Mouse (Mus musculus): ENCODE results near the gene Atp1a3. TPM values are rescaled to one million over a fixed set of nuclear protein-coding genes. Genes with fewer than 3 reads are reported as not detected.
A peak's percentile ranks its signal among the peaks of the same experiment; 100 is the strongest.
"Not testable (repeated sequence)": the region's sequence is repeated elsewhere in the genome, so short reads cannot be mapped to it uniquely, and the experiment has no call there.

The Atp1a3 gene
- polyA plus RNA-seq (2014; fragmentation: Nextera tagmentation; extraction: Ambion mirVana) = 36.3 and 40.2 TPM in 2 replicates

DNA sequence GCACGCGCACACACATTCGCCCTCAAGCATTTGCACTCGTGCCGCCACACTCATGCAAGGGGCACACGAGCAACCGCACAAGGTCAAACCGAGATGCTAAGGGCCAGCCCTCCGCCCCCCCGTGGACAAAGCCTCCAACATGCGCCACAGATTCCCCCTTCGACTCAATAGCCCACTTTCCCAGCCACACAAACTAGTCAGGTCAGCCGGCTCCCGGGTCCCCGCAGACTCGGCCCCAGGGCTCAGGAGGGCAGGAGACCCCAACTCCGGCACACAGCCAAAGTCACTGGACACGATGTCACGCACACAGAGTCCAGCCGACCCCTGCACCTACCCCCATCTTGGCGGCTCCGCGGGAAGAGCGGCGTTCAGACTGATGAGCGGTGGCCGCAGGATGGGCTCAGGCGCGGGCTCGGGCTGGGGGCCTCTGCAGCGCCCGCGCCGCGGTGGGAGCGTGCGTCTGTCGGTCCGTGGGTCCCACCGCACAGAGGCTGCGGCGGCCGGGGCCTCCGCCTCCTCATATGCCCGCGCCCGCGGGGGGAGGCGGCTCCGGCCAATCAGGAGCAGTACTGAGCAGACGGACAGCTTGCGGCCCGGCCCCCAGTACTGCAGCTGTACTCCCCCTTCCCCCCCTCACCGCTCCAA lies at the start of gene Atp1a3:
TSS of gene Atp1a3 (minus strand) at position 538 of the 645 bp plus-strand sequence.
- Histone ChIP-seq H3K9ac (ENCODE audit: low read length) (peak within 1 kb of the TSS; percentile 65), H3K4me2 (ENCODE audit: low read depth, low read length, severe bottlenecking) (peak within 1 kb of the TSS; percentile 95), H3K36me3 (ENCODE audit: control insufficient read depth, insufficient read depth, low read length) (no peaks in the 10 kb centered on the region), H3K27me3 (ENCODE audit: control insufficient read depth, insufficient read depth, low read length) (peaks cover 40% of the 10 kb centered on the region), H3K9me3 (ENCODE audit: control insufficient read depth, low read length) (no peaks in the 10 kb centered on the region), H3K4me3 (ENCODE audit: low read depth, low read length) (peak within 1 kb of the TSS; percentile 50), H3K4me1 (replicated peaks; ENCODE audit: control insufficient read depth, insufficient read depth, low read length) (peaks cover 24% of the 10 kb centered on the region), H3K27ac (ENCODE audit: low read depth, low read length) (no peak within 1 kb of the TSS)
- peak; percentile 78 for DNase-seq (ENCODE audit: low spot score)
- under 1% methylated on average over 50 of the region's 54 CpGs for WGBS
- peak; percentile 82 for ATAC-seq (replicated peaks; ENCODE audit: low FRiP score)

DNA sequence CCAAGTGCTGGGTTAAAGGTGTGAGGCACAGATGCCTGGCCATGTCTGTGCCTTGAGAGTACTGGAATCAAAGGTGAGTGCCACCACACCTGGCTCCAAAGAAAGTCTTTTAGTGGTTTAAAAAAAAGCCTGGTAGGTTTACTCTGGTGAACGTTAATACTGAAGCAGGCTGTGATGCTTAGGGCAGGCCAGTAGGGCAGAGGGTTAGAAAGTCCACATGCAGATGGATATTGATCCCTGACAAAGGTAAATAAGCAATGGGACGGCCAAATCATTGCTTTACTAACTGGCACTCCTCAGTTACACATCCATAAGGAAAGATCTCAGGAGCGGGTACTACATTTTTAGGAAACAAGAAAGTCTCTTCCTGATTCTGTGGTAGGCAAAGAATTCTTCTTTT lies 46.8 kb upstream of the Atp1a3 start:
- Histone ChIP-seq H3K4me3 (ENCODE audit: low read depth, low read length) (no peak overlapping the region), H3K9ac (ENCODE audit: low read length) (no peak overlapping the region), H3K9me3 (ENCODE audit: control insufficient read depth, low read length) (no peaks in the 10 kb centered on the region; the same call in 1 of the 2 replicates), H3K27me3 (ENCODE audit: control insufficient read depth, insufficient read depth, low read length) (no peaks in the 10 kb centered on the region), H3K27ac (ENCODE audit: low read depth, low read length) (no peak overlapping the region), H3K36me3 (ENCODE audit: control insufficient read depth, insufficient read depth, low read length) (peaks cover 18% of the 10 kb centered on the region), H3K4me1 (replicated peaks; ENCODE audit: control insufficient read depth, insufficient read depth, low read length) (no peaks in the 10 kb centered on the region), H3K4me2 (ENCODE audit: low read depth, low read length, severe bottlenecking) (no peak overlapping the region)
- 93% methylated on average over 3 of the region's 3 CpGs for WGBS
- no peak for DNase-seq (ENCODE audit: low spot score)
- no peak for ATAC-seq (replicated peaks; ENCODE audit: low FRiP score)

DNA sequence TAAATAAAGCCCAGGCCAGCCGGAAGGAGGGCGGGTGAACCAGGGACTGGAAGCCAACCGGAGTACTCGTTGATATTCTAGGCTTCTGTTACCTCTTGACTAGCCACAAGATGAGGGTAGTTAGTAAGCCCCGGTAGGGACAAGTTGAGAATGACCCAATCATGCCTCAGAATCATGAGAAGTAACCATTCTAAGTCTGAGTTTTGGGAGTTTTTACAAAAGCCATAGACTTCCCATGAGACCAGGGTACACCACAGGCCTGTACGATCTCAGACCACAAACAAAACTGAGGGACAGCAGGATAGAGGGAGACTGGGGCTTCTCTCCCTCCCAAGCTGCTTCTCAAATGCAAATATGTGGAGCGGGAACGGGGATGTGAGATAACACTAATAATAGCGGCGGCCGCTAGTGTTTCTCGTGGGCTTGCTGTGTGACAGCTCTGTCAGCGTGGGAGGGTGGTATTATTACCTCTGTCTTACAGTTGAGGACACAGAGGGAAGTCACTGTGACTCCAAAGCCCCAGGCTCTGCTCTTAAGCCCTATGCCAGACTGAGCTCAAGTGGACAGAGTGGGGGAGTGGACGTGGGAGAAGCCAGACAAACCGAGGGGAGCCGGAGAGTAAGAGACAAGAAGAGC lies 43.7 kb upstream of the Atp1a3 start:
- no peak for DNase-seq (ENCODE audit: low spot score)
- 90% methylated on average over 16 of the region's 16 CpGs for WGBS
- H3K36me3 ChIP-seq (ENCODE audit: control insufficient read depth, insufficient read depth, low read length) = peaks cover 4% of the 10 kb centered on the region
- no peaks in the 10 kb centered on the region for H3K9me3 ChIP-seq (ENCODE audit: control insufficient read depth, low read length)
- no peak overlapping the region for H3K4me3 ChIP-seq (ENCODE audit: low read depth, low read length)
- H3K4me2 ChIP-seq (ENCODE audit: low read depth, low read length, severe bottlenecking) = no peak overlapping the region
- H3K27me3 ChIP-seq (ENCODE audit: control insufficient read depth, insufficient read depth, low read length) = no peaks in the 10 kb centered on the region
- no peaks in the 10 kb centered on the region for H3K4me1 ChIP-seq (replicated peaks; ENCODE audit: control insufficient read depth, insufficient read depth, low read length)
- H3K9ac ChIP-seq (ENCODE audit: low read length) = no peak overlapping the region
- ATAC-seq (replicated peaks; ENCODE audit: low FRiP score) = no peak
- H3K27ac ChIP-seq (ENCODE audit: low read depth, low read length) = no peak overlapping the region

DNA sequence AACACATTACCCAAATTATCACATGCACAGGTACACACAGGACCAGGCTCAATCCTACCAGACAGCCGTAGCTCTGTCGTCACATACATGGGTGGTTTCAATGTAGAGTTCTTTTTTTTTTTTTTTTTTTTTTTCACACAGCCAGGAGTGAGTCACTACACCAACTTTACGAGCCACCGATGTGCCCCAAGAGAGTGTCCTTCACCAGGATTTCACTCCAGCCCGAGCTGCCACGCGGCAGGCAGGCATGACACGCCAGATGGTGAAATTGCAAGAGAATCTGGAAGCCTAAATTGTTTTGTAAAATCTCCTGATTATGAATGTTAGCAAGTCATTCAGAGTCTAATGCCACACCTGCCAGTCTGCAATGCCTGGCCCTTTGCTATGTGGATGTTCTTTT lies 41.6 kb upstream of the Atp1a3 start:
- Histone ChIP-seq H3K27me3 (ENCODE audit: control insufficient read depth, insufficient read depth, low read length) (no peaks in the 10 kb centered on the region), H3K36me3 (ENCODE audit: control insufficient read depth, insufficient read depth, low read length) (peaks cover 4% of the 10 kb centered on the region), H3K27ac (ENCODE audit: low read depth, low read length) (no peak overlapping the region), H3K4me2 (ENCODE audit: low read depth, low read length, severe bottlenecking) (no peak overlapping the region), H3K9me3 (ENCODE audit: control insufficient read depth, low read length) (no peaks in the 10 kb centered on the region), H3K4me3 (ENCODE audit: low read depth, low read length) (no peak overlapping the region), H3K4me1 (replicated peaks; ENCODE audit: control insufficient read depth, insufficient read depth, low read length) (no peaks in the 10 kb centered on the region), H3K9ac (ENCODE audit: low read length) (no peak overlapping the region)
- DNase-seq (ENCODE audit: low spot score) (no peak), ATAC-seq (replicated peaks; ENCODE audit: low FRiP score) (no peak)
- WGBS = 94% methylated on average over 8 of the region's 8 CpGs

DNA sequence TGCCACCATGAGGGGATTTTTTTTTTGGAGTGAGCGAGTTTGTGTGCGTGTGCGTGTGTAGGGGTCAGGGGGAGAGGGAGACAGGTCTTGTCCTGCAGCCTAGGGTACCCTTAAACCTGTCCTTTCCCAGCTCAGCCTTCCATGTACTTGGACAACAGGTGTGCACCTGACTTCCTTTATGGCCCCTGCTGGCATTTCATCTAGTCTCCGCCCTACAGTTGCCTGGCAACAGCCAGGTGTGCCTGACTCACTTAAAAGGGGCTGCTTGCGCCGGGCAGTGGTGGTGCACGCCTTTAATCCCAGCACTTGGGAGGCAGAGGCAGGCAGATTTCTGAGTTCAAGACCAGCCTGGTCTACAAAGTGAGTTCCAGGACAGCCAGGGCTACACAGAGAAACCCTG lies 38.8 kb upstream of the Atp1a3 start:
- 89% methylated on average over 7 of the region's 7 CpGs for WGBS
- not testable (repeated sequence) for DNase-seq (ENCODE audit: low spot score); H3K9ac ChIP-seq (ENCODE audit: low read length); H3K36me3 ChIP-seq (ENCODE audit: control insufficient read depth, insufficient read depth, low read length); H3K27me3 ChIP-seq (ENCODE audit: control insufficient read depth, insufficient read depth, low read length); ATAC-seq (replicated peaks; ENCODE audit: low FRiP score); H3K4me2 ChIP-seq (ENCODE audit: low read depth, low read length, severe bottlenecking); H3K9me3 ChIP-seq (ENCODE audit: control insufficient read depth, low read length); H3K4me1 ChIP-seq (replicated peaks; ENCODE audit: control insufficient read depth, insufficient read depth, low read length); H3K27ac ChIP-seq (ENCODE audit: low read depth, low read length); H3K4me3 ChIP-seq (ENCODE audit: low read depth, low read length)

DNA sequence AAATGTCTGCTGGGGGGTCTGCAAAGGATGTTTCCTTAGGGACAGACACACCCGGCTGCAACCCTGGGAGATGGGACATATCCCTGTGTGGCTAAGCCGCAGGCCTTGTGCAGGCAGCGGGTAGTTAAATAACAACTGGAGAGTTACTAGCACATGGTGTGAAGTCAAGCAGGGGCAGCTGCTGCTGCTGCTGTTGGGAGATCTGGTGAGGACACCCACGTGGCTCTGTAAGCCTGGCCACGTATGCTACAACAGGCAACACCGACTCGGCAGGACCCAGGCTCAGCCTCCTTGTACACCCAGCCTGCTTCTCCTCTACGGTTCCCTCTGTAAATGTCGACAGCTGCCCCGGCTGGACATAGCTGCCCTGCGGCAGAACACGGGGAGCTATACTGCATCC lies 36.2 kb upstream of the Atp1a3 start:
- DNase-seq (ENCODE audit: low spot score) (no peak), ATAC-seq (replicated peaks; ENCODE audit: low FRiP score) (no peak)
- Histone ChIP-seq H3K9ac (ENCODE audit: low read length) (no peak overlapping the region), H3K36me3 (ENCODE audit: control insufficient read depth, insufficient read depth, low read length) (peaks cover 6% of the 10 kb centered on the region), H3K27me3 (ENCODE audit: control insufficient read depth, insufficient read depth, low read length) (no peaks in the 10 kb centered on the region), H3K4me3 (ENCODE audit: low read depth, low read length) (no peak overlapping the region), H3K4me1 (replicated peaks; ENCODE audit: control insufficient read depth, insufficient read depth, low read length) (no peaks in the 10 kb centered on the region), H3K4me2 (ENCODE audit: low read depth, low read length, severe bottlenecking) (no peak overlapping the region), H3K9me3 (ENCODE audit: control insufficient read depth, low read length) (no peaks in the 10 kb centered on the region), H3K27ac (ENCODE audit: low read depth, low read length) (no peak overlapping the region)
- 94% methylated on average over 12 of the region's 12 CpGs for WGBS

DNA sequence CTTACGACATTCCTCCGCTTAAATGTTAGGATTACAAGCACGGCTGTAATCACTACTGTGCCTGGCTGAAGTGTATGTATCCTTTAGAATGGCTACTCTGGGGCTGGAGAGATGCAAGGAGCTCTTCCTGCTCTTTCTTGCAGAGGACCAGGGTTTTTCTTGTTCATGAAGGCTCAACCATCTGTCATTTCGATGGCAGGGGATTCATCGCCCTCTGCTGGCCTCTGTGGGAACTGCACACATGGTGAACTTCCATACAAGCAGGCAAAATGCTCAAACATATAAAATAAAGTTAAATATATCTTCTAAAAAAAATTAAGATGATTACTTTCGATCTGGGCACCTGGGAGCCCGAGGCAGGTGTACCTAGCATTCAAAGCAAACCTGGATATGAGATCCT lies 30.2 kb upstream of the Atp1a3 start:
- Histone ChIP-seq H3K4me1 (replicated peaks; ENCODE audit: control insufficient read depth, insufficient read depth, low read length) (0 out of 2 replicates have a peak, but pooled peaks cover 1% of the 10 kb centered on the region), H3K27ac (ENCODE audit: low read depth, low read length) (no peak overlapping the region), H3K4me2 (ENCODE audit: low read depth, low read length, severe bottlenecking) (no peak overlapping the region), H3K9ac (ENCODE audit: low read length) (no peak overlapping the region), H3K27me3 (ENCODE audit: control insufficient read depth, insufficient read depth, low read length) (no peaks in the 10 kb centered on the region), H3K4me3 (ENCODE audit: low read depth, low read length) (no peak overlapping the region), H3K9me3 (ENCODE audit: control insufficient read depth, low read length) (no peaks in the 10 kb centered on the region), H3K36me3 (ENCODE audit: control insufficient read depth, insufficient read depth, low read length) (peaks cover 3% of the 10 kb centered on the region; the same call in 1 of the 2 replicates)
- 60% methylated on average over 7 of the region's 7 CpGs for WGBS
- DNase-seq (ENCODE audit: low spot score) (peak; percentile 86), ATAC-seq (replicated peaks; ENCODE audit: low FRiP score) (no peak)

DNA sequence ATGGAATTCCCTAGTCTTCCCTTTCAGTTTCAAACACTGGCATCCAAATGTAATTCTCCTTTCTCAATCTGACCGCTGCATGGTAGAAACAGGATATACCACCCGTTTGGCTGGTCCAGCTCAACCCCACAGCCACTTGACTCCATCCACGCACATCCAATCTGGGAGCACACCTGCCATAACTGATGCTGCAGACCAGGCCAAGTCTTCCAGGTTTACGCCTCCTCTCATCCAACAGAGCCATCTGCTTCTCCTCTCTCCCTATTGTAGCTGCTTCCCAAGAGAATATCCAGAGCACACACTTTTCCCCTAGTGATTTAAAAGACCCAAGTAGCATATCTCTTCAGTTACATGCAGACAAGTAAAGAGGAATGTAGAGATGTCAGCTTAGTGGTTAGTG lies 29.0 kb upstream of the Atp1a3 start:
- H3K27me3 ChIP-seq (ENCODE audit: control insufficient read depth, insufficient read depth, low read length) = no peaks in the 10 kb centered on the region
- peaks cover under 1% of the 10 kb centered on the region; the same call in 1 of the 2 replicates for H3K36me3 ChIP-seq (ENCODE audit: control insufficient read depth, insufficient read depth, low read length)
- H3K4me2 ChIP-seq (ENCODE audit: low read depth, low read length, severe bottlenecking) = no peak overlapping the region
- ATAC-seq (replicated peaks; ENCODE audit: low FRiP score) = no peak
- WGBS = 94% methylated on average over 4 of the region's 4 CpGs
- no peak overlapping the region for H3K27ac ChIP-seq (ENCODE audit: low read depth, low read length)
- DNase-seq (ENCODE audit: low spot score) = no peak
- H3K9ac ChIP-seq (ENCODE audit: low read length) = no peak overlapping the region
- no peak overlapping the region for H3K4me3 ChIP-seq (ENCODE audit: low read depth, low read length)
- no peaks in the 10 kb centered on the region for H3K9me3 ChIP-seq (ENCODE audit: control insufficient read depth, low read length)
- H3K4me1 ChIP-seq (replicated peaks; ENCODE audit: control insufficient read depth, insufficient read depth, low read length) = 0 out of 2 replicates have a peak, but pooled peaks cover 2% of the 10 kb centered on the region

DNA sequence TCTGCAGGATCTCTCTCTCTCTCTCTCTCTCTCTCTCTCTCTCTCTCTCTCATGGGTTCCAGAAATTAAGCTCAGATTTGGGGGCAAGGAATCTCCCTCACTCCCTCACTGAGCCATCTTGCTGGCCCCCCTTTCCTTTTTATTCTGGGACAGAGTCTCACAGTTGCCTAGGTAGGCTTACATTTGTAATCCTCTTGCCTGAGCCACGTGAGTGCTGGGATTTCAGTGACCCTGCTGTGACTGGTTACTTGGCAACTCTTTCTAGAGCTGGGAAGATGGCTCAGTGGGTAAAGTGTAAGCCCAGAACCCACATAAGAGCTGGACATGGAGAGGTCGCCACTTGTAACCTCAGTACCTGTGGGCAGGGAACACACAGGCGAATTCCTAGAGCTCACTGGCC lies 25.8 kb upstream of the Atp1a3 start:
- Histone ChIP-seq H3K4me1 (replicated peaks; ENCODE audit: control insufficient read depth, insufficient read depth, low read length) (0 out of 2 replicates have a peak, but pooled peaks cover 2% of the 10 kb centered on the region), H3K9me3 (ENCODE audit: control insufficient read depth, low read length) (no peaks in the 10 kb centered on the region), H3K4me2 (ENCODE audit: low read depth, low read length, severe bottlenecking) (no peak overlapping the region), H3K36me3 (ENCODE audit: control insufficient read depth, insufficient read depth, low read length) (no peaks in the 10 kb centered on the region; the same call in 1 of the 2 replicates), H3K27ac (ENCODE audit: low read depth, low read length) (no peak overlapping the region), H3K9ac (ENCODE audit: low read length) (no peak overlapping the region), H3K27me3 (ENCODE audit: control insufficient read depth, insufficient read depth, low read length) (no peaks in the 10 kb centered on the region), H3K4me3 (ENCODE audit: low read depth, low read length) (no peak overlapping the region)
- no peak for ATAC-seq (replicated peaks; ENCODE audit: low FRiP score)
- no peak for DNase-seq (ENCODE audit: low spot score)
- 52% methylated on average over 3 of the region's 3 CpGs for WGBS
